Mouse (Mus musculus) heart, adult 18-20 months (tissue): Measurements from ENCODE around the gene Kif17. TPM values are rescaled to one million over a fixed set of nuclear protein-coding genes. Genes with fewer than 3 reads are reported as not detected.

Source experiments
- DNase-seq, 2 experiments: peaks; one replicate each; pipeline ENCODE4 v3.0.0; 2021 to 2022; ENCODE audit warnings: mixed read lengths in 1 of 2
- long read RNA-seq, 2 experiments: library from polyadenylated mRNA; stranded (forward); transcript quantifications; one replicate each; pipeline ENCODE4 v2.0.0; 2021
- total RNA-seq, 2 experiments: library from RNA; stranded (reverse); gene quantifications; 2 replicates each; pipeline ENCODE4 v1.2.3; 2021

The Kif17 gene
- under 1 TPM; 0.17 to 0.26 TPM for total RNA-seq
- long read RNA-seq, experiment 1, result 0 reads
- long read RNA-seq, experiment 2, result 0 reads

- peak; percentile 47 to 63 for DNase-seq
Measured at GRCm38 (mm10) chr4:138250088-138250960, at the start of gene Kif17, which contains the start of gene Sh2d5. Kif17 (plus strand) TSS chr4:138250435. Sh2d5 (plus strand) TSS chr4:138250403.

GRCm38 (mm10) chr4:138200769-138201168 lies 49.5 kb upstream of the Kif17 start:
- DNase-seq, result no peak

- no peak for DNase-seq
Measured at GRCm38 (mm10) chr4:138201696-138202095, 48.5 kb upstream of the Kif17 start.

- no peak for DNase-seq
Measured at GRCm38 (mm10) chr4:138210116-138210515, 40.1 kb upstream of the Kif17 start.

- DNase-seq, result no peak
Measured at GRCm38 (mm10) chr4:138213861-138214260, 36.4 kb upstream of the Kif17 start.

- DNase-seq, result no peak
Measured at GRCm38 (mm10) chr4:138215671-138216199, 34.5 kb upstream of the Kif17 start.

- DNase-seq, result peak; percentile 86 to 87
Measured at GRCm38 (mm10) chr4:138216200-138216890, 33.9 kb upstream of the Kif17 start, which contains the start of gene Hp1bp3. Hp1bp3 (plus strand) TSS chr4:138216296.

GRCm38 (mm10) chr4:138216891-138217392 lies 33.3 kb upstream of the Kif17 start:
- DNase-seq, result peak; percentile 97 to 98

GRCm38 (mm10) chr4:138217441-138217840 lies 32.8 kb upstream of the Kif17 start:
- no peak for DNase-seq

- no peak for DNase-seq
Measured at GRCm38 (mm10) chr4:138217951-138218685, 32.1 kb upstream of the Kif17 start.

- no peak for DNase-seq
Measured at GRCm38 (mm10) chr4:138219331-138219730, 30.9 kb upstream of the Kif17 start.

GRCm38 (mm10) chr4:138220761-138221160 lies 29.5 kb upstream of the Kif17 start:
- no peak for DNase-seq

- DNase-seq, result no peak
Measured at GRCm38 (mm10) chr4:138221406-138221805, 28.8 kb upstream of the Kif17 start.

GRCm38 (mm10) chr4:138222396-138222795 lies 27.8 kb upstream of the Kif17 start:
- no peak for DNase-seq

- no peak for DNase-seq
Measured at GRCm38 (mm10) chr4:138223623-138224022, 26.6 kb upstream of the Kif17 start.

GRCm38 (mm10) chr4:138246756-138247665 lies 3.2 kb upstream of the Kif17 start:
- peak in 1 of 2 experiments; percentile 13 for DNase-seq

GRCm38 (mm10) chr4:138251819-138252218 lies 1.6 kb downstream of the Kif17 start:
- peak in 1 of 2 experiments; percentile 15 for DNase-seq

GRCm38 (mm10) chr4:138252231-138252630 lies 2.0 kb downstream of the Kif17 start:
- no peak for DNase-seq

- DNase-seq, result no peak
Measured at GRCm38 (mm10) chr4:138257116-138257687, 7.0 kb downstream of the Kif17 start.

GRCm38 (mm10) chr4:138258663-138259062 lies 8.4 kb downstream of the Kif17 start:
- DNase-seq, result no peak
